Mouse (Mus musculus) spleen, postnatal 36 days (tissue): ENCODE results near the gene Usp1.
A peak's percentile ranks its signal among the peaks of the same experiment; 100 is the strongest.
"Not testable (repeated sequence)": the region's sequence is repeated elsewhere in the genome, so short reads cannot be mapped to it uniquely, and the experiment has no call there.

ENCODE experiments used
- DNase-seq, 2 experiments: peaks; one replicate each; pipeline ENCODE4 v3.0.0; 2022; ENCODE audit warnings: low spot score in 2 of 2, mixed read lengths in 1 of 2

Usp1 gene

DNA sequence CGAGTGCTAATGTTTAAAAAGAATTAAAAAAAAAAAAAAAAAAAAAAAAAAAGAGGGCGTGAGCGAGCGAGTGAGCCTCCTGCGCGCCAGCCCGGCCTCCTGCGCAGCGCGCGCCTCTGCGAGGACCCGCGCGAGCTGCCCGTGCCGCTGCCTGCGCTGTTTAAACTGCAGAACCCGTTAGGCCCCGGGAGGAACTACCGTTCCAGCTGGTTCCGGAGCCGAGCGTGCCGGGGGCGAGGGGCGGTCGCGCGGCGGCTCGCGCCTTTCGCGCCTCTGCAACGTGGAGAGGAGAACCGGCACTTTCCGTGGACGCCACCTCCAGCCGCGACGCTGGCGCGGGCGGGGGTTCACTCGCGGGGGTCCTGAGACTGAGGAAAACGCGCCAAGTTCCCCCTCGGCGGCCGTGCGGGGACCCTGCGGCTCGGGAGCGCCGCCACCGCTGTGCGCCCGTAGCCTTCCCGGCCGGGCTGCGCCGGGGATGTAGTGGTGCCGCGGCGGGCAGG lies at the start of gene Usp1:
Usp1 (plus strand) TSS at position 243 of the 503 bp plus-strand sequence.
- no peak for DNase-seq

DNA sequence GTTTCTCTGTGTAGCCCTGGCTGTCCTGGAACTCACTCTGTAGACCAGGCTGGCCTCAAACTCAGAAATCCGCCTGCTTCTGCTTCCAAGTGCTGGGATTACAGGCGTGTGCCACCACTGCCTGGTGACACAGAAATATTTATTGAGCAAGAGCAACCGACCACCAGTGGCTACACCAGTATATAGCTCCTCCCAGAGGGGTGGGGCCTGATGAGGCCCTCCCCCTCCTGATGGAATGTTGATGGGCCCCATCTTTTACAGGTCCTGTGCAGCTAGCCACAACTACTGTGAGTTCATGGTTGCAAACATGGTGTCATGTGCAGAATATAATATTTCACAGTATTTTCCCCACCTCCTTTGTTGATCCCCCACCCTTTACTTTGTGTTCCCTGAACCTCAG lies 40.9 kb upstream of the Usp1 start:
- no peak for DNase-seq

DNA sequence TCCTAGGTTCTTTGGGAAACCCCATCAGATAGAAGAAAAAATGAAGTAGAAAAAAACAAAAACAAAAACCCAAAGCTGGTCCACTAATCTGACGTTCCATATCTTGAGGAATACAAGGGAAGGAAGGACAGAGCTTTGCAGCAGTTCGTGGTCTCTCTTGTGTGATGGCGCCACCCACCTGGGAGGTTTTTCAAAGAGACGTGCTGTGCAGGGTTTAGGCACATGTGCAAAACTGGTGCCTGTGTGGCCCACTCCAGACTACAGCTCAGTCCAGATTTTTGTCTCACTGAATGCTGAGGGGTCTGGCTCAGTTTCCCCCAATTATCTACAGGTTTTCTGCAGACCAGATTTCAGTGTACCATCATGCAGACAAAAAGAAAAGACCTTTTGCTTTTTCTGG lies 37.2 kb upstream of the Usp1 start:
- DNase-seq, result no peak

DNA sequence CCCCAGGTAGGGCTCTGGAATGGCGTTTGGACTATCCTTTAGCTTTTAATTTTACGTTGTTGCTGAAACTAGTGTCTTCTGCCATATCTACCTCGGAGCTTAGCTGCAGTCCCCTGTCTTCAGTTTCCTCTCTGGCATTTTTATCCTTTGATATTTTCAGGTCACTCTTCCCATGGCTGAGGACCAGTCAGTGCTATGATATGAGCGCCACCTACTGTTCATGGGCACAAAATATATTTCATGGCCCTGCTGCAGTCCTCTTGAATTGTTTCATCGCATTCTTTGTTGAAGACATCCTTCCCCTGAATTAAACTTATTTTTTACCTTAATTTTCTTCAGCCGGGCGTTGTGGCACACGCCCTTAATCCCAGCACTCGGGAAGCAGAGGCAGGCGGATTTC lies 36.5 kb upstream of the Usp1 start:
- no peak for DNase-seq

DNA sequence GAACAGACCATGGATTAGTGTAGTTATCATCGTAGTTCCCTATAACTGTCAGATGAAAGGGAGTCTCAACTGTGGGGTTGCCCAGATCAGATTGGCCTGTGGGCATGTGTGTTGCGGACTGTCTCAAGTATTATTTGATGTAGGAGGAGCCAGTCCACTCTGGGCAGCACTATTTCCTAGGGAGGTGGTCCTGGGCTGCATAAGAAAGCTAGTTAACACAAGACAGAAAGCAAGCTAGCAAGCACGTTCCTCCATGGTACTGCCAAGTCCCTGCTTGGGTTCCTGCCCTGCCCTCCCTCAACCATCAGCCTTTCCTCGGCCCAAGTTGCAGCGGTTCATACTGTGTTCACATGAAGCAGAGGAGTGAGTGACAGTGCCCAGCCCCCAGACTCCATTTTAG lies 13.4 kb upstream of the Usp1 start:
- DNase-seq, result no peak

DNA sequence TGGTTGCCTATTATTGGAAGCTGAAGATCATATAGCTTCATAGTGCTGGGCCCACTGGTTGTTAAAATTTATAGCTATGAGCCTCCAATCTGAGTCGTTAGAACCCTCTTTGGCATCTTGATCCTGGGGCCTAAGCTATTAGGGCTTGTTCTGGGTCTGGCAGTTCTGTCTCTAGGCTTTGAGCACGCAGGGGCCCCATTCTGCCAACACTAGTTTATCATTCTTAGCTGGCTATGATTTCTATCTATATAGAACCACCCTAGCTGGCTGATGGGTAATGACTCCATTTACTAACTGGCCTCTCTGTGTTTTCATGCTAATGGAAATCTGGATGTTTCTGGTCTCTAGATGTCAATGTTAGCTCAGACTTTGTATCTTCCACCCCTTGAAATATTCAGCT lies 5.9 kb upstream of the Usp1 start:
- DNase-seq, result no peak

DNA sequence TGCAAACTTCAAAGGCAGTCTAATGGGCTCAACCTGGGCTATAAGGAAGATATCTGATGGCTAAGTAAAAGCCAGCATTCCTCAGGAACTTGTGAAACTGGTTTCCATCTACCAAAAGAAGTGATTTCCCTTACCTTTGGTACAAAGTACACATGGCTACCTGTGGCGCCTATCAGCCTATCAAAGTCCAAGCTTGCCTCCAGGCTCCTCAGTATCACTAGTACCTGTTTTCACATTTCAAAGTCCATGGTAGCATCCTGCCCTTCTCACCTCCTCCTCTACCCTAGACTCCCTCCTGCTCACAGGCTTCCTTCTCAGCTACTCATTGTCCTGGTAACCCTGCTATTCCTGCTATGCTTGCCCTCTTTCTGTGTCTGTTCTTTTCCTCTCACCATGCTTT lies 5.4 kb upstream of the Usp1 start:
- DNase-seq, result no peak

DNA sequence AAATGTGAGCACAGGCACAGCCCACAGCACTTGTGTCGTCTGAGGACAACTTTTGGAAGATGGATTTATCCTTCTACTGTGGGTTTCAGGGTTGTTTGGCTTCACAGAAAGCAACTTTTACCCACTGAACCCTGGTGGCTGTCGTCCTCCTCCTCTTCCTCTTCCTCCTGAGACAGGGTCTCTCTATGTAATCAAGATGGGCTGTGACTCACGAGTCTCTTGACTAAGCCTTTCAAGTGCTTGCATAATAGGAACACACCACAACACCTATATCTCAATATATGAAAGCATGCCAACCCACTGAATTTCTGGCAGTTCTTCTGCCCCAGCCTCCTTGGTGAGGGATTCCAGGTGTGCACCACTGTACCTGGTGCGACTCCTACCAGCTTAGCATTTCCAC lies 2.7 kb upstream of the Usp1 start:
- DNase-seq, result no peak

DNA sequence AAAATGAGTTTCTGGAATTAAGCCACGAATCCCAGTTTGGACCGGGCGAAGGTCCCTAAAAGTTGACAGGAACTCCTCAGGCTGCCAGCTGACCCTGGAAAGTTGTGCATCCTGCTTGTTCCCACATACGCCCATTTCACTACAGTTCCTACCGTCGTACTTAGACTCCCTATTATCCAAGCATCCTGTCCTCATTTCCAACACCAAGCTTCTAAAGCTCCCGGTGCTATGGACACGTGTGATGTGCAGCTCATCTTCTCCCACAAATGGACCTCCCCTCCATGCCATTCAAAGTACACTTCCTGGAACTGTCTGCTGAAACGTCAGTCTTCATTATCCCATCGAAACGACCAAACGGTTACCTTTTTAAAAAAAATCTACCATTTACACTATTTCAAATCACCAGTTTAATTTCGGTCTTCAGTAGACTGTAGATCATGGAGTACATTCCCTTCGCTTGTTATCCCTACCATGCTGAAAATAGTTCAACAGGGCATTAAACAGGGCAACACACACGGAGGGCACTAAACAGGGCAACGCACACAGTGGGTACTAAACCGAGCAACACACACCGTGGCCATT lies 1.5 kb upstream of the Usp1 start:
- peak in 1 of 2 experiments; percentile 14 for DNase-seq

DNA sequence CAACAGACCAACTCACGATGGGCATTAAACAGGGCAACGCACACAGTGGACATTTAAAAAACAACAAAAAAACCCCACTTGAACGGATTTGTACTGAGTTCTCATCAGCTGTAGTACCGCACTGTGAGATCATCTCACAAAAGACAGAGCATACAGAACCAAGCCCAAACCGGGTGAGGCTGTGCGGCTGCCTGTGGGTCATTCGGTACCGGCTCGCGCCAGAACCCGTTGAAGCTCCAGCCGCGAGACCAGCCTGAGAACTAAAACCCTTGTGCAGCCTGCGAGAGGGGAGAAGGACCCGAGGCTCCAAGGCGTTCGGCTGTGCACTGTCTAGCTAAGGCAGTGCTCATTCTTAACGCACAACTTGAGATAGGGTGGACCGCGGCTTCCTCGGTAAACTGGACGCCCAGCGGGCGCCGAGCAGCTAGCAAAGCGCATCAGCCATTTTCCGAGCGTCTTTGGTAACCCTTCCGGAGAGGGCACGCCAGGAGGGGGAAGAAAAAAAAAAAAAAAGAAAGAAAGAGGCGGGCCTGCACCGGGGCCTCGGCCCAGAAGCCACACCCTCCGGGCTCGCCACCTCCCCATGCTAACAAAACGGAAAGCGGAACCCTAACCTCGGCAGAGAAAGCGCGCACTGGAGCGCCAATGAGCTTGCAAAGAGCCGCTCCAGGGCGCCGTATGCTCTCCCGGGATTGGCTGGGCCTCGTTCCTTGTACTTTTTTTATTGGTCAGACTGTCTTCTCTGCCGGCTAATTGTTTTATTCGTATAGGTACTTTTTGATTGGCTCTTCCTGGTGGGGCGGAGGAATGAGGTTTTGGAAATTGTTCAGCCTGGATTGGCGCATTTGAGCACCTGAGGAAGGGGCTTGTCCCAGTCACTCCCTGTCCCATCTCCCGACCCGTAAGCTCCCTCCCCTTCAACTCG lies 705 bp upstream of the Usp1 start:
- DNase-seq, result peak; percentile 98 to 99

DNA sequence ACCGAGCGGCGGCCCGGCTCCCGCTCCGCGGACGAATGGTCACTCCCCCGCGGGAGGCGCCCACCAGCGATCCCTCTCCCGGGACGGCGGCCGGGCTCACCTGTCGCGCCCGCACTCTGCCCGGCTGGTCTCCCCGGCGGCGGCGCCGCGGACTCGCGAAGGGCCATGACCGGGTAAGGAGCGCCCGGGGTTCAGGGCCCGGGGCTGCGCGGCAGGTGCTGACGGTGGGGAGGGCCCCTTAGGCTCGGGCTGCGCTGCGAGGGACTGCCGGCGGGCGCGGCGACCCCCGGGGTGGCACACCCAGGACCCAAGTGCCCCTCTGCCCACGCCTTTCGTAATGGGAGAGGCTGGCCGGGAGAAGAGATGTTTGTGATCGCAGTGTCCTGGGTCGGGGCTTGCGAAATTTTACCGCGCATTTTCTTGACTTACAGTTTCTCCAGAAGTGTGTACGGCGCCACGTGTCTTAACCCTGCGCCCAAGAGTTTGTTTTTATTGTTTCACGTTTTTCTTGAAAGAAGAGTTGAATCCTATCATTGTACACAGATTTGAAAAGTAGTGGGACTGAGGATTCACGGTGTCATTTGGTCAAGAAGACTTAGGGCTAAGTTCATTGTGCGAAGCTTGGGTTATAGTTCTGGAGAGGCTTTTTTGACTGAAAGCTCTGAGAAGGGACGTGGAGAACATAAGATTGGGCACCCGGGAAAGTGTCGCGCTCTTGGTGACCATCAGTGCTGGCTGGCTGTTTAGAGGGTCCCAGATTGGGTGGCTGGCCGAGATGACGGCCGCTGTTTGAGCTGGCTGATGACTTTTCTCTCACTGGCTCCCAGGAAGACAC lies 678 bp downstream of the Usp1 start:
- DNase-seq, result peak; percentile 22 to 26

DNA sequence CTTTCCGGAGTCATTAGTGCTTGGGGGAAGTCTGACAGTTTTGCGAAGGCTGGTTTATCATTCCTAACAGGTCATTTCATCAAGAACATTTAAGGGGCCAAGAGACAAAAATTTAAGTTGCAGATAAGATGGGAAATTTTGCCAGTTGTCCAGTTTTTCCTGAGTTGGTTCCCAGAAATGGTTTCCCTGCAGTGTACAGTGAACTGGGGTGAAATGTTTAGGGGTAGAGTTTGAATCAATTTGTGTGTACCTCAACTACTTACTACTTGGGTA lies 1.2 kb downstream of the Usp1 start:
- no peak for DNase-seq

DNA sequence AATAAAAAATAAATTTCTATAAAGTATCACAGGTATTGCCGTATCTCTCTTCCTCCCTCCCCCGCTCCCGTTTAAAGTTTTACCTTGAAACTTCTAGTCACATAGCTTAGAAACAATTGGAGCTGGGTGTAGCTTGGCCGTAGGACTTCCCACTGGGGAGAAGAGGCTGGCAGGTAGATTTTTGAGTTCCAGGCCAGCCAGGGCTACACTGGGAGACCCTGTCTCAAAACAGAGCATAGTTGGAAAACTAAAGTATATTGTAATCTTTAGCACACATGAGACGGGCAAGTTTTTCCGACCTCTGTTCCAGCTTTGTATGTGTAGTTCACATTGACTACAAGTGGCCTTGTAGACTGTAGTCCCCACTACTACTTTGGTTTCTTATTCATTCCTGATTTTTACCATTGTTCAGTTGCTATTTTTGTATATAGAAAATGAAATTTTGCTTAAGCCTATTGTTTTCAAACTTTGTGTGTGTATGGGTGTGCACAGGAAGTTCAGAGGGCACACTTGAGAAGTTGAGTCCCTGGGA lies 1.7 kb downstream of the Usp1 start:
- DNase-seq, result no peak

DNA sequence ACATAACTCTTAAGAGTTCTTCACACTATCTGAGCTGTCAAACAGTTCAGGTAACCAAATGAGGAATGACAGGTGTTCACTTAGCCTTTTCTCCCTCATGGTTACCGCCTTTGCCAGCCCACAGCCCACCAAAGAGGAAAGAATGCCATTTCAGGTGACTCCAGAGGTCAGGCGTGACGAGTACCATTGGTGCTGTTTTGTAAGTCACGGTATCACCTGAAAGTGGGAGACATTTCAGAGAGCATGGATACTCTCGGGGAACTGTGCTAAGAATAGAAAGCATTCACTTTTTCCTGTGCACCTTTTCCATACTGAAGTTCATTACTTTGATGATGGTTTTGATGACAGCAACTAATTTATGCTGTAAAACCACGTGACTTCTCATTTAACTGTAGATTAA lies 12.4 kb downstream of the Usp1 start:
- no peak for DNase-seq

DNA sequence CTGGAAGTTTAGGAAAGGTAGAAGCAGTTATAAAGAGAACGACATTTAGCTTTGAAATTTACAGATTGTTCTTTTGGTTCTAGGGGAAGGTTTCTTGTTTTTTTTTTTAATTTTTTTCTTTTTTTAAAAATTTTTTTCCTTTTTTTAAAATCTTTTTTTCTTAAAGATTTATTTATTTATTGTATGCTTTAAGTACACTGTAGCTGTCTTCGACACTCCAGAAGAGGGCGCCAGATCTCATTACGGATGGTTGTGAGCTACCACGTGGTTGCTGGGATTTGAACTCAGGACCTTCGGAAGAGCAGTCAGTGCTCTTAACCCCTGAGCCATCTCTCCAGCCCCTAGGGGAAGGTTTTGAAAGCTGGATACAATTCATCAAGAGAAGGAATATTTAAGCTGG lies 14.6 kb downstream of the Usp1 start:
- not testable (repeated sequence) for DNase-seq

DNA sequence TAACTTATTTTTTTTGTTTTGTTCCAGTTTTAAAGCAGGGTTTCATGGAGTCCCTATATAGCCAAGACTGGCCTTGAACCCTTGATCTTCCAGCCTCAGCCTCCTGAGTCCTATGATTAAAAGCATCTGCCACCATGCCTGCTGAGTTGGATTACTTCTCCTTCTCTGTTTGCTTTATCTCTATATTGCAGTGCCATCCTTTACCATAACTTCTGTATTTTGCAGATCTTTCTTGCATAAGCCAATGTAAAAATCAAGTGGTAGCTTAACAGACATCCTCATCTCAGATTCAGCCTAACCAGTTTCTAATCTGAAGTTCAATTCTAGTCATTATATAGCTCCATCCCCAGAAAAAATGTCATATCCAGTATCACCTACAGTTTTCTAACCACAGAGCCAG lies 27.0 kb downstream of the Usp1 start:
- no peak for DNase-seq

DNA sequence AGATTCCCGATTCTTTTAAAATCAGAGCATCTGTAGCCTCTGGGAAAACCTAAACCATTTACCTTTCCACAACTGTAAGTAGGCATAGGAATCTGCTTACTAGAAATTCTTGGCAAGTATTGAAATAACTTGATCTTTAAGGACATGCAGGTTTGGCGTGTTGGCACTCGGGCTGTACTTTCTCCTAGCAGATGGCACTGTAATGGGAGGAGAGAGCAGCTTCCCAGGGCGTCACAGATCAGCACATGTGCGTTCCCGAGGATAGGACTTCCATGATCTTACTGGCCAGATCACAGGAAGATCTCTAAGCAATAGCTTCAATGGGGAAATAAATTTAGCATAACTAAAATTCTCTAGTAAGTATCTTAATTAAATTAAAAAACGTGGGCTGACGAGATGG lies 32.4 kb downstream of the Usp1 start:
- DNase-seq, result no peak

DNA sequence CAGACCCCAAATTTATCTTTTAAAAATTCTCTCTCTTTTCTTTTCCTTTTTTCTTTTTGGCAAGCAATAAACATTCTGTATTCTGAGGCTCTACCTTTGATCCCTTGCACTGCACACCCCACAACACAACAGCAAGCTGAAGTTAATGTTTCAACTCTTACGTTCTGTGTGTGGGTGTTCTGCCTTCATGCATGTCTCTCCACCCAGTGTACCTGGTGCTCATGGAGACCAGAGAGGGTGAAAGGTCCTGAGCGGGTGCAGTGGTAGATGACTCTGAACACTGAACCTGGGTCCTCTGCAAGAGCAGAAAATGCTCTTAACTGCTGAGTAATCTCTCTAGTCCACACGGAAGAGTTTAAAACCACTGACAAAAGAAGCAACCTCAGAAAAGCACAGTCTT lies 36.6 kb downstream of the Usp1 start:
- DNase-seq, result no peak

DNA sequence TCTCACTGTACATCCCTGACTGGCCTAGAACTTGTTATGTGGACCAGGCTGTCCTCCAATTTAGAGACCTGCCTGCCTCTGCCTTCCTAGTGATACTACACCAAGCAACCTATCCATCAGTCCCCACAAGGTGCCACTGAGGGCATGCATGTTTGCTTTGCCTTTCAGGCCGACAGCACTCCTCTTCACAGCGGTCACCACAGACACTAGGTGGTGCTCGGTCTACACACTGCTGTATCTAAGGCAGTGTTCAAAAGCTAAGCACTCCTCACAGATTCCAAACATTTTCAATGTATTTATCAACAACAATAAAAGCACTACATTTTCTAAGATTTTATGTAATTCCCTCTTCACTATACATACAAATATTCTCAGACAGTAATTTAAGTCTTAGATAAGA lies 46.3 kb downstream of the Usp1 start:
- no peak for DNase-seq

DNA sequence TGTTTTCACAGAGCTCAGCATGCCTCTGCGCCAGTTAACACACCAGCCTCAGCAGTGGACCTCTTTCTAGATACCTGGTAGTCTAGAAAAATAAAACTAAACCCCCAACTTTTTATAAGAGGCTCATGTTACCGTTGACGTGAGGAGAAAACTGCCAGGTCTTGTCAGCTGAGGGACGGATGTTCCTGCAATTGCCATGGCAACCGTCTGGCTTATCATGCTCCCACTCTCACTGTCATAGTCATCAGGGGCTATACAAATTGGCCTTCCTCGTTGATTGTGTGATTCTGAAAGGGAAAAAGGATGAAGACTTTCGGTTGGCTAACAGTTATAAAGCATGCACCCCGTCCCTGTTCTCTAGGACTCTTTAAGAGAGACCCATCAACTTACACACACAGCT lies 52.1 kb downstream of the Usp1 start:
- no peak for DNase-seq

DNA sequence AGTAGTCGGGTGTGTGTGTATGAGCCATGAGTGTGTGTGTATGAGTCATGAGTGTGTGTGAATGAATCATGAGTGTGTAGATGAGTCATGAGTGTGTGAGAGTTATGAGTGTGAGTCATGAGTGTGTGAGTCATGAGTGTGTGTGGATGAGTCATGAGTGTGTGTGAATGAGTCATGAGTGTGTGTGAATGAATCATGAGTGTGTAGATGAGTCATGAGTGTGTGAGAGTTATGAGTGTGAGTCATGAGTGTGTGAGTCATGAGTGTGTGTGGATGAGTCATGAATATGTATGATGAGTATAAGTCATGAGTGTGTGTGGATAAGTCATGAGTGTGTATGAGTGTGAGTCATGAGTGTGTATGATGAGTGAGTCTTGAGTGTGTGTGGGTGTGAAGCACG lies 54.7 kb downstream of the Usp1 start:
- DNase-seq, result not testable (repeated sequence)

DNA sequence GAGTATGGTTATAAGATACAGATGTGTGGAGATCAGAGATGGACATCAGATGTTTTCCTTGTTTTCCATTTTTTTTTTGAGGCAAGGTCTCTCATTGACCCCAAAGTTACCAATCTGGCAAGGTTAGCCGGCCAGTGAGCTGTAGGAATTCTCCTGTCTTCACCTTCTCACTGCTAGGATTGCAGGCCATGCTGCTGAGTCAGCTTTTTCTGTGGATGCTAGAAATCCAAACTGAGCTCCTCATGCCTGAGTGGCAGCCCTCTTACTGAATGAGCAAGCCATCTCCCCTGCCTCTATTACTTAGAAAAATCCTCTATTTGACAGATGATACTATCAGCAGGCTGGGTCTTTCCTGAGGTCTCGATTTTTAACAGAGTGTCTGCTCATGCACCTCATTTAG lies 55.1 kb downstream of the Usp1 start:
- DNase-seq, result no peak
